Mouse (Mus musculus) embryo, embryonic 10.5 days (tissue): ENCODE data around the gene Man1a2.

Experiments
- DNase-seq: peaks from one replicate; pipeline ENCODE4 v3.0.0-alpha.2; 2015; ENCODE audit warnings: low spot score

The Man1a2 gene

DNA sequence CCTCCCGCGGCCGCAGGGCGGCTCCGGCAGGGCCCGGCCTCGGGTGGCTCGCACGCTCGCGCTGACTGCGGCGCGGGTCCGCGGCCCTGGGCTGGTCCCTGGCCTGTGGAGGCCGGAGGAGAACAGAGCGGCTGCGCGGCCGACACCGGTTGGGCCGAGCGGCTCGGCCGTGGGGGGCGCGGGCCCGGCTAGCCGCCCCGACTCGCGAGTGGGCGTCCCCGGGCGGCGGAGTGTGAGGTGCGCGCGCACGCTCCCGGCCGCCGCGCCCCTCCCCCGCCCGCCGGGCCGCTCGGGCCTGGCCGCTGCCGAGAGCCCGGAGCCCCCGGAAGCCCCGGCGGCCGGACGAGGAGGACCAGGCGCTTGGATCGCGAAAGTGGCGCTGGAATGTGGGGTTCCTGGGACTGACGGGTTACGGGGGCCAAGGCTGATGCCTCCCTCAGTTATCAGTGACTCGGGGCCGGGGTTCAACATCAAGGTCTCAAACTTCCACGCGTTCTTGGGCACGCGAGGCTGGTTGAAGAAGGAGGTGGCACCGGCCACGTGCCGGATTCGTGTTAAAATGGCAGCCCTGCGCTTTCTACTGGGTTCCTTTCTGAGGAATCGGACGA is 564 bp upstream of the Man1a2 start:
- DNase-seq, result peak; percentile 79

DNA sequence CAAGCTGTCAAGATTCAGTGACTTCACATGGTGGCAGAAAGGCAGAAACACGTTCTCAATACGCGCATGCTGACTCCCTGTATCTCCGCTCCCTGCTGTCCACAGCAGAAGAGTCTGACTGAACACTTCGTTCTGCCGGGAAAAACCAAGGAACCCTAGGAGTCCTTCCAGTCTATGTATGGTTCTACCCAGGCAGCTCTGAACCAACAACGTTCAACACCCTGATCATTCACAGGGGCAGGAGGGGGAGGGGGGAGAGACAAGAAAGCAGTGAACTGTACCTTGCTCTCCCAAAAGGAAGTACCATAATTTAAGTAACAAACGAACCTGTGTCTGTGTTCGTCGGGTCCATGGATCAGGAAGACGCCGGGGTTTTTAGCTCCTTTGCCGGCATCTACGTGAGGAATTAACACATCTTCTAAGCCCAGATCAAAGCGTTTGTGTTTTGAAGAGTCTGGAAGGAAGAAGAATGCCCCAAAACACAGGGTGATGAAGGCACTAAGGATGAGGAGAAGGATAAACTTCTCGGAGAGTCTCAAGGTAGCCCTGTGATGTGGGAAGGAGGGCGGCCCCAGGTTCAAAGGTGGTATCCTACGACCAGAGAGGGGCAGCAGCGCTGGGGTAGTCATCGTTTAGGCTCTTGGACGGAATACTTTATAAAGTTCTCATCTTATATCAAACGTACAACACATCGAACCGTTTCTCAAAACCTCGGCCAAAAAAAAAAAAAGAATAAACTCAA is 898 bp downstream of the Man1a2 start:
- peak; percentile 61 for DNase-seq

DNA sequence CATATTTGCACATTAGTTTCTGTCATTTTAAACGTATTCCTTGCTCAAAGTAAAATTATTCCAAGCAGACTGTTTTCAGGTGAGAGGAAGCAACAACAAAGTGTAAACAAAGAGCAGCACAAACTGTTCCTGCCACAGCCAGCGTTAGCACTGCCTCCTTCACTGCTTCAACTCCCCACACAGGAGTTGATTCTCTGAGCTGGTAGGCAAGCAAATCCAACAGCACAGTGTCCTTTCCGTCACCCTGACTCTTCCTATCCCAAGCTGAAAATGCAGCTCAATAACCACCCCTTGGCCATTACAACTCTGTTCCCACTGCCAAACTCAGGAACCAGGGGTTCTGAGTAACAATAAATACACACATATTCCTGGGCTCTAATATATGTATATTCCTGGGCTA is 2.5 kb downstream of the Man1a2 start:
- no peak for DNase-seq

DNA sequence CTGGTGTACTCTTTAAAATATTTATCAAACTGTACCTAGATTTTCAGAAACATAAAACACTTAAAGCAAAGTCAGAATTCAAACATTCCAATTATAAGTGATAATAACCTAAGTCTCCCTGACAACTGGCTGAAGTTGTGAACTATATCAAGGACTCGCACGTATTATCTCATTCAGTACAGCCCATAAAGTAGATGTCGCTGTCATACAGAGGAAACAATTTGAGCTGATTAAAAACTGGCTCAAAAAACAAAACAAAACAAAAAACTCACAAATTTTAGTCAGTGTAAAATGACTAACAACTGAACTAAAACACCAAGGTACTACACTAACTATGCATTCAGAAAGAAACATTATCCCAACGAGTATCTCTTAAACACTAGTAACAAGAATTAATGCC is 3.0 kb downstream of the Man1a2 start:
- no peak for DNase-seq

DNA sequence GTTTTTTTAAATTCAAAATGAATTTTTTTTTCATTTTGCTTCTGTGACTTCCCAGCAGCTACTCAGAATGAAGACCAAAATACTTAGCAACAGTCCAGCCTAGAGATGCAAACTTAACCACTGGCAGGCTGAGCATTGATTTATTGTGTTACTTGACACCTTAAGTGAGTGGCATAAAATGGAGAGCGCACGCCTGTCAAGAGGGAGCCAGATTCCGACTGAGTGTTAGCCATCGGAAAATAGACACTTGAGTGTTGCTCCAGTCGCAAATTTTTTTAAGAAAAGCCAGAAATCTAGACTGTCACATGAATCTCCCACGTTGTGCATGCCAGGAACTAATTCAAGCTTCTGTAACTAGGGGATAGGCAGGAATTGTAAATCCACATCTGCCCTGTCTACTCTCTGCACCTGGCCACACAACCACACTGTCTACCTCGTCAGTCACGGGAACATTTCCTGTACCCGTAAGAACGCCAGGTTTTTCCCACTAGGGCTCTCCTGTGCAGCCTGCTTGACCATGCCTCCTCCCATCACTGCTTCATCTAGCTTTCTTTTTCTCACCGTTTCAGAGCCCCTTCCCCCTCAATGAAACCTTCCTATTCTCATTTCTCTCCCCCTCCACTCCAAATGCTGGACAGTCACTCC is 3.7 kb downstream of the Man1a2 start:
- peak; percentile 76 for DNase-seq

DNA sequence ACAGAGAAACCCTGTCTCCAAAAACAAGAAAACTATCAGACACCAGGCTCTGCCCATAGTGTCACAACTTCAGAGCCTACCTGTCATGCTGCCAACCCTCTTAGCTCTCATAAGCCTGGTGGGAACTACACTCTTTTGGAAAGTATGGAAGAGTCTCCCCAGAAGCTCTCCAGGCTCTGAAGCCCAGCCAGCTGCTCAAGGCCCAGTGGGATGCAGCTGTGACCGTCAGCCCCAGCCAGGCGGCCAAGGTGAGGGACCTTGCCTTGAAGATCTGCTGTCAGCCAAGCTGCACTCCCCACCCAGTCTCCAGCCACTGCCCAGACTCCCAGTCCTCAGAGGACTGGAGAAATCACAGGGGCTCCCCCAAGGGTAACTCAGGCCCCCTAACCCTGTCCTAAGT is 5.1 kb downstream of the Man1a2 start:
- DNase-seq, result no peak

DNA sequence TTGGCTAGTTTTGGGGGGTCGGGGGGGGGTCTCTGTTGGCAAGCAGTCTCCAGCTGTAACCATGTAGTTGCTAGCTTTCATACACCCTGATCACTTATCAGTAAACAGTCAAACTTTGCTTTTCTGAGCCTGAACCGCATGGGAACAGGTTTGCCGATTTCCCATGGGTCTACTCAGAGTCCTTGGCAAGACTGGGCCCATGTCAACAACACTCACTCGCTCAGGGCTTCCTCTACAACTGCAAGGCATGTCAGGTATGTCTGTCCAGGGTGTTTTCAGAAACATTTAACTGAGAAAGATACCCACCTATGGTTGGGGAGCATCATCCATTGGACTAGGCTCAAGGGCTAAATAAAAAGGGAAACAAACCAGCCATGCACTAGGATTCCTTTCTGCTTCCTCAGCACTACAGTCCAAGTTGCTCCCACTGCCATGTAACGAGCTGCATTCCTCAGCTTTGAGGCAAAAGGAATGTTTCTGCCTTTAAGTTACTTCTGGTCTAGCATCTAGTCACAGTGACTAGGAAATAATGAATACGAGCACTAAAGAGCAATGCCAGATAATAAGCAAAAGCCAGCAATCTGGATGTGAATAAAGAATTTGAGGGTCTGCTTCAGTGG is 6.2 kb downstream of the Man1a2 start:
- no peak for DNase-seq

DNA sequence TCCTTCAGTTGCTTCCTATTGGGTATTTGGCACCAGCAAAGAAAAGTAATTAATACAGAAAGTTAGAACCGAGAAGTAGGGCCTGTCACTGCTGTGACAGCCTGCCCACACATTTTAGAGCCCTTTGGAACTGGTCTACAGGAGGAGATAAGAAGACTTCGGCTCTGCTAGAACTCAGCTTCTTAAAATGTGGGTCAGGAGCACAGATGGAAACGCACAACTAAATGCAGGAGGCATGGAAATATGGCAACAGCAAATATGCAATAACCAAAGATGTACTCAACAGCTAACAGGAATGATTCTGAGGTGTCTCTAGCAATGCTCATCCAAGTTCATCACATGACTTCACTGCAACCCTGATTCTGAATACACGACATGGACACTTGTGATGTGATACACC is 10.2 kb downstream of the Man1a2 start:
- no peak for DNase-seq

DNA sequence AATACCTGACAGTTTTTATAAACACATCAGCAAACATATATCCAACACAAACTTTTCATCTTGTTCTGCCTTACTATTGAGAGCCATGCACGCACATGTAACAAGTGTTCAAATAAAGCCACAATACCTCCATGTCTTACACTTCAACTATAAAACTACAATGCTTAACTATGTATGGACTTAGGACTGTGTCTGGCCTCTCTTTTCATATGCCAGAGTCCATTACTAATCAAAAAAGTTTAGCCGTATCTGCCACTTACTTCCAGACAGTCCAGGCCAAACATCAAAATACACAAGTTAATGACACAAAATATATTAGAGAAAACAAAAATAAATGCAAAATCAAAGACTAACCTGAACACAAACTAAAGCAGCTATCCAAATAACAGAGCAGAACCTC is 14.9 kb downstream of the Man1a2 start:
- no peak for DNase-seq

DNA sequence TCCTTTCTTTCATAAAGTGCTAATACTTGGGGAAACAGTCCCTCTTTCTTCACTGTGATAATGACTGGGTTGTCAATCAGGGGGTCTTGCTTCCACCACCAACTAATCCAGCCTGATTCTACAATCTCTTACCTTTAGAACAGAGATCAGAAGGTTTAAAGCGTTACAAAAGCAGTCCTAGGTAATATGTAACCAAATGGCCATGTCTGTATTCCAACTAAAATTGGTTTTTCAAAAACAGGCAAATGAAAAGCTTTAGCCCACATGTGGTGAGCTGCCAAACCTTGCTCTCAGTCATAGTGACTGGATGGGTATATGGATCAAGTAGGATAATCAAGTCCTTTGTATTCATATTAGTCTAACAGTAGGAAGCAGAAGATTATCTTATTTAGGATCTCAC is 32.0 kb downstream of the Man1a2 start:
- DNase-seq, result no peak

DNA sequence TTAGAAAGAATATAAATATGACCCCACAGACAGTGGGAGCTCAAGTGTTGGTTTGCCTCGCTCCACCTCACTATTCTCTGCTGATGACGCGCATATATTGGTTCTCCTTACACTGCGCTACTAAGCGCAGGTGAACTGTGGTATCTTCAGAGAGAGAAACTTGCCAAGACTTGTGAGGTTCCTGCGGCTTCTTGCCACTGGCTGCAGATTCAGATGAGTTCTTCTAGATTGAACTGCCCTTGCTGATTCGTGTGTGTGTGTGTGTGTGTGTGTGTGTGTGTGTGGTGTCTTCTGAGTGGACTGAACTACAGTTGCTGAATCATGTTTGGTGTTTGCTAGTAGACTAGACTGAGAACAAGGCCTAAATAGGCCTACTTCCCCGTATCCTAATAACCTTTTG is 43.7 kb downstream of the Man1a2 start:
- no peak for DNase-seq

DNA sequence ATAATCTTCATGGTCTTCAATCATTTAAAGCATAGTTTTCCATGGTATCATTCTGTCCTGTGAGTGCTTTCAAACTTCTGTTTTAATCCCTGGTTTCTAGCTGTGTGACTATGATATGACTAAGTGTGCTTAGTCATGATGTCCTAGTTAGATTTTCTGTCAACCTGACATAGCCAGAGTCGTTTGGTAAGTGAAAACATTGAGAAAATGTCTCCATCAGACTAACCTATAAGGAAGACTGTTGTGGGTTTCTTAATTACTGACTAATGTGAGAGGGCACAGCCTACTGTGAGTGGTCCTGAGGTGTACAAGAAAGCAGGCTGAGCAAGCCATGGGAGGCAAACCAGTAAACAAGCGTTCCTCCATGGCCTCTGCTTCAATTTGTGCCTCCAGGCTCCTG is 49.0 kb downstream of the Man1a2 start:
- DNase-seq, result no peak

DNA sequence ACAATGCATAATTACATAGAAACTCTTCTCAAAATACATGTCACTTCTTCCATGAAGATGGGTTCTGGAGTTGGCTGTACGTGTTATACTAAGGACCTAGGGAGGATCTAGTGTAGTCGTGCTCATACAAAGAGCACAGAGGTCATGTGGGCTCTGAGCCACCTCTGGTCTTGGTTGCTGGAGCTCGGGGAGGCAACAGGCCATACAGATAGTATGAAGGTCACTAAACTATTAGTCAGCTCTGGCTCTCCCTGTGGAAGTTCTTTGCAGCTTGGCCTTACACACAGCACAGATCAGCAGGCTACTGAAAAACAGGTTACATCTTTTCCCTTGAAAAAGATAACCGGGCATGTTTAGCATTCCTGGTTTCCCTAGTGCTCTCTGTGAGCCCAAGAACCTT is 50.5 kb downstream of the Man1a2 start:
- DNase-seq, result no peak

DNA sequence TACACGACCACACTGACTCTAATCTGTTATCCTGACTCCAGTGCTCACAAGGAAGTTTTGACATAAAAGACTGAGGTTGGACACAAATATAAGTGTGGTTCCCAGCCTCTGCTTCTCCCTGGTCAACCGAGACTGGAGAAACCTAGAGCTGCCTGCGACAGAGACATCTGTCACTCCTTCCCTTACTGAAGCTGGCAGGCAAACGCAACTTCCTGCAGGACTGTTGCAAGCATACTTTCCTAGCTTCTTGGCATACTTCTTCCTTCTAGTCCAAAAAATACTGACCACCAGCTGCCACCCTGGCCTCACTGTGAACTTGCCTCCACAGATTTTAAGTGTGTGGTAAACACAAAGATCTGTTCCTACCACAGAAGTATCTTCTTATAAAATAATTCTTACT is 66.8 kb downstream of the Man1a2 start:
- DNase-seq, result no peak

DNA sequence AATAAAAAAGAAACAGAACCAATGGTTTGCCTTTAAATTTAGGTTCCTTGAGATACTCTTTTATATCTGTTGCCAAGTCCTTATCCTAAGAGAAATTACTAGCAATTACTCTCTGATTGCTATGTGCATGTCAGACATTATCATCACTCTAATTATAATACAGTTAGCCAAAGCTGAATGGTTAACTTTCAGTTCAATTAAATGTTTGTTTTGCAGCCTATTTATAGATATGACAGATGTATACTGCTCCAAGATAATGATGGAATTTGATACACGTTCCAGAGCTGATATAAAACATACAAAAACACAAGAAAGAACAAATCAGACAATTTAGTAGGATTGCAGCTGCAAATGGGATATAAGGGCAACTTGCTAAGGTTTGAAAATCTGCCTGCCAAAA is 74.4 kb downstream of the Man1a2 start:
- no peak for DNase-seq

DNA sequence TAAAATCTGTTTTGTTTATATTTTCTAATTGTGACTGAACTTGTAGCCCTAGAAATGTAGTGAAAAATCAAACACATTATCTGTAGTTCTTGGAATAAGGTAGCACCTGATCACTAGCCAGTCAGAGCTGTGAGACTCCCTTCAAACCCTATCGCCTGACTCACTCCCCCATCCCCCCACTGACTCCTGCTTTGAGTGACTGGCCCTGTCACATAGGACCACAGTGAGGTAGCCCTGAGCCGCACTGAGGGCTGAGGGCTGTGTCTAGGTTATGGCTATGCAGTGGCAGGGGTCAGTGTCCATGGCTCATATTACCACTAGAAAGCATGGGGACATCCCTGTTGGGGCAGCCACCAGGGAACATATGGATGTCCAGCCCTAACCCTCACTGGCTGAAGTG is 80.8 kb downstream of the Man1a2 start:
- no peak for DNase-seq

DNA sequence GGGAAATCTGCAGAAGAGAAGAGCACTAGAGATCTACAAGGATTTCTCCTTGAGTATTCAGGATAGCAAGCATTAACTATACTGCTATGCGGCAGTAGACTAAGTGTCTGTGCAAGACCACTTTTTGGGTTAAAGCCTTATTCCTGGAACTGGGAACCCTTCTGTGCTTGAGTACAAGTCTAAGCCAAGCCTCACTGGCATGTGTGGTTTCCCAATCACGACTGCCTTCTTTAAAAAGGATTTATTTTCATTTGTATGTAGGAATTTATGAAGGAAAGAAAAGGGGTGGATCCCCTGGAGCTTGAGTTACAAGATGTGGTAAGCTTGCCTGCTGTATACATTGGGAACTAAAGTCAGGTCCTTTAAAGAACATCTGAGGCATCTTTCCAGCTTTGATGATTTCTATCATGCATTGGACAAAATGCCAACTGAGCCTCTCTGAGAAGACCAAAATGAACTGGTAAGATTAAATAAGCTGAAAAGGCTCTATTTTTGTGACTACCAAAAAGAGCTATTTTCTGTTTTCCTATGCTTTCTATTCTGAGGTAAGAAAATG is 86.0 kb downstream of the Man1a2 start:
- DNase-seq, result no peak

DNA sequence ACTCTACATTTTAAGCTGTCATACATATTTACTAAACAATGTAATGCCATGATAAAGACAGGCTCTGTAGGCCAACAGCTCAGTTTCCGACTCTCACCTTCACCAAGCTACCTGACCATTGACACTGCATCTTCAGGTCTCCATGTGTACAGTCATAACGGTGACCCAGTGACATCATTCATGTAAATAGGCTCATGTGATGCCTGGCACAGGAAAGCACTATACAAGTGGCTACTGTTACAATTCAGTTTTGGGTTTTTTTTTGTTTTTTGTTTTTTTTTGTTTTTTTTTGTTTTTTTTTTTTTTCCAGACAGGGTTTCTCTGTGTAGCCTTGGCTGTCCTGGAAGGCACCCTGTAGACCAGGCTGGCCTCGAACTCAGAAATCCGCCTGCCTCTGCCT is 94.2 kb downstream of the Man1a2 start:
- no peak for DNase-seq

DNA sequence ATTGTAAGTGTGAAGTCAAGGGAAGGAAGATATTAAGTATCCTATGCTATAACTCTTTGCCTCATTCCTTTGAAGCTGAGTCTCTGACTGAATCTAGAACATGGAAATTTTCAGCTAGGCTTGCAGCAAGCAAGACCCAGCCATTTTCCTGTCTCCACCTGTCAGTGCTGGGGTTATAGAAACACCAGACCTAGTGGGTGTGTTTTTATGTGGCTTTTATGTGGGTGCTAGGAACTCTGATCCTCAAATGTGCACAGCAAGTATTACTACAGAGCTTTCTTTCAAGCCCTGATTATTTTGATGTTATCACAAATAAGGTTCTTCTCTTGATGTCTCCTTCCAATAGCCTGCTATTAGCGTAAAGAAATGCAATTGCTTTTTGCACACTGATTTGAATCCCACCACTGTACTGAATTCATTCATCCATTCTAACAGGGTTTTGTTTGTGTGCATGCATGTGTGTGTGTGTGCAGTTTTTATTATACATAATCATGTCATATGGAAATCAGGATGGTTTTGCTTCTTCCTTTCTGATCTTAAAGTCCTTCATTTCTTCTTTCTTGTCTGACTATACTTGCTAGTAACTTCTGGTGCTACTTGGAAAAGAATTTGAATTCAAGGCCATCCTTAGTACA is 102.5 kb downstream of the Man1a2 start:
- DNase-seq, result no peak

DNA sequence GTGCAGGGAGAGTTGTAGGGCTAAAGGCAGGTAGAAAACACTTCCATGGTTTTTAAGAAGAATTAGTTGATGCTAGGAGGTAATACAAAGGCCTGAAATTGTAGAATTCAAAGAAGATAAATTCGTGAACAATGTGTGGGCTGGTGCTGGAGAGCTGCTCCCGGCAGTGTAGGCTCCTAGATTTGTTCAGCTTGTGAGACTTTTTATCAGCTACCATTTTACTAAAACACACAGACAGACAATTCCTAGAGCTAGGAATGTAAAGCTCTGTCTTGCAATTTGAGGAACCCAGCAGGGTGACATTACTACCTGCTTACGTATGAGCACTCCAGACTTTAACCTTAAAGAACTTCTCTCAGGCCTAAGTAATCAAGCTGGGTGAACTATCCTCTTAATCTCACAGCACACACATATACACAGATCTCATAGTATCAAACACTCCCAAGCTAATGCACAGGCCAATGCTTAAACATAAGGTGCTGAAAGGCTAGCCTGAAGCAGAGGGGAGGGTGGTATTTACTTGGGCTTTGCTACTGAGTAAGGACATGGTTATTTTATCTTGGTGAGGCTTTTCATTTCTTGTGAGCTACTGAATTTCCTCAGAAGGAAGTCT is 112.6 kb downstream of the Man1a2 start:
- DNase-seq, result no peak

DNA sequence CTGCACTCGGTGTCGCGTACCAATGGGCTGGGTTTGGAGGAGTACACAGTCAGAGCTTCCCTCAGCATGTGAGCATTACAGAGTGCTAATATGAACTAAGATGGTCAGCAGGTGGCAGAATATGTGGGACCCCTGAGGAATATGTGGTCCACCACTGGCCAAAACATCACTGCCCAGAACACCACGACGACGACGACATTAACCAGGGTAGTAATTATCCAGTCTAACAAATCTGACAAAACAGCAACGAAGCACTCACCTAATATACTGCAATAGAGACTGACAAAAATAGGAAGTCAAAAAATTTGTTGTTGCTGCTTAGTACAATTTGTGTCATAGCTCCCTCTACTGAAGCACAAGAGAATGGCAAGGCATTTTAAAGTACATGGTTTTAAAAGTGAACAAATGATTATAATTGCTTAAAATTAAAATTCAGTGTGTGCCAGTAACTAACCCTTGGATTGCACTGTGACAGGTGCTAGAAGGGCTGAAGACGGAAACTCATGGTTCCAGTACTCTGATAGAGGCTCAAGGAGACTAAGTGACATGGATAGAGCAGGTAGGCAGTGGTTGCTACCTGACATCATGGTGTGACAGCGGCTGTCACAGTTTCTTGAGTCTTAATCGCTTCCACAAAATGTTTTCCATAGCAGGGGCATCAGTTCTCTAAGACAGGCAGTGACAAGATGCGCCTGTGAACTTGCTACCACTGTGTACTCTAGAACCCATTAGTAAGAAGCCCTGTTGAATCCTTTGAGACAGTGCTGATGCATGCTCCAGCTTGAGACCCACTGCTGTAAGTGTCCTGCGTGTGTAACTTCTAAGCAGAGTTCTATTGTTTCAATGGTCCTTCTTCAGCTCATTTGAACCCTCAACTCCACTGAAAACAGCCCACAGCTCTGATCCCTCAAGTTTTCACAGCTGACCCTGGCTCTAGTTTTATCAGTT is 116.6 kb downstream of the Man1a2 start:
- DNase-seq, result peak; percentile 30
